Mouse (Mus musculus) cerebellum, adult 9-11 months (tissue): ENCODE measurements at regions not wholly inside any gene's neighbourhood (a gene's known extent, or its start where the extent isn't known, plus 50 kb on each side); places are given as distances from the start of the nearest gene placed in this dataset.

Experiments used
- DNase-seq: peaks from one replicate; pipeline ENCODE4 v3.0.0; 2022

GRCm38 (mm10) chr4:80131623-80132301 is 702.2 kb upstream of the Tyrp1 start:
- no peak for DNase-seq

- DNase-seq: peak; percentile 7
Observed at GRCm38 (mm10) chr4:80140261-80140660, 693.7 kb upstream of the Tyrp1 start.

GRCm38 (mm10) chr4:80159842-80160241 is 674.1 kb upstream of the Tyrp1 start:
- no peak for DNase-seq

- DNase-seq: no peak
Observed at GRCm38 (mm10) chr4:80173229-80173628, 660.7 kb upstream of the Tyrp1 start.

- DNase-seq: no peak
Observed at GRCm38 (mm10) chr4:80202223-80202622, 631.7 kb upstream of the Tyrp1 start.

- no peak for DNase-seq
Observed at GRCm38 (mm10) chr4:80203916-80204315, 630.0 kb upstream of the Tyrp1 start.

- no peak for DNase-seq
Observed at GRCm38 (mm10) chr4:80204374-80204773, 629.5 kb upstream of the Tyrp1 start.
